Mouse (Mus musculus) ES-Bruce4 (cell line): Measurements from ENCODE around the gene Pgrmc1. TPM values are rescaled to one million over a fixed set of nuclear protein-coding genes. Genes with fewer than 3 reads are reported as not detected.
A peak's percentile ranks its signal among the peaks of the same experiment; 100 is the strongest.

Experiments used
- H3K27ac ChIP-seq: 2 replicates; pipeline ENCODE4 v1.5.1; 2012; ENCODE audit warnings: low read length, inconsistent platforms; ENCODE audit not compliant: insufficient read depth
- H3K27me3 ChIP-seq: 2 replicates; pipeline ENCODE4 v1.6.1; 2012; ENCODE audit warnings: mild to moderate bottlenecking, low read length, inconsistent platforms; ENCODE audit not compliant: control insufficient read depth, poor library complexity, insufficient read depth, severe bottlenecking
- H3K36me3 ChIP-seq: 2 replicates; pipeline ENCODE4 v1.6.1; 2012; ENCODE audit warnings: inconsistent platforms, mild to moderate bottlenecking, low read length, moderate library complexity; ENCODE audit not compliant: control insufficient read depth, poor library complexity, insufficient read depth, severe bottlenecking
- H3K4me1 ChIP-seq: one replicate; pipeline ENCODE4 v1.8.1; 2011; ENCODE audit warnings: low read length; ENCODE audit not compliant: control insufficient read depth, insufficient read depth
- H3K4me3 ChIP-seq: 2 replicates; pipeline ENCODE4 v1.5.1; 2011; ENCODE audit warnings: low read depth, mild to moderate bottlenecking, low read length
- H3K9ac ChIP-seq: 2 replicates; pipeline ENCODE4 v1.6.1; 2012; ENCODE audit warnings: low read depth, mild to moderate bottlenecking, inconsistent platforms; ENCODE audit not compliant: poor library complexity, severe bottlenecking
- H3K9me3 ChIP-seq: replicated peaks from 2 replicates; pipeline ENCODE4 v1.6.1; 2012; ENCODE audit warnings: mild to moderate bottlenecking, low read length, inconsistent platforms; ENCODE audit not compliant: control insufficient read depth, poor library complexity, insufficient read depth, severe bottlenecking
- CTCF ChIP-seq: IDR thresholded peaks from one replicate; pipeline ENCODE4 v1.8.1; 2011; ENCODE audit warnings: low read depth, low read length
- EP300 ChIP-seq: IDR thresholded peaks from 2 replicates; pipeline ENCODE4 v1.6.1; 2011; ENCODE audit warnings: low read depth, low read length; ENCODE audit not compliant: insufficient read depth
- POLR2A ChIP-seq: IDR thresholded peaks from one replicate; pipeline ENCODE4 v1.8.1; 2011; ENCODE audit warnings: low read length; ENCODE audit not compliant: insufficient read depth
- polyA plus RNA-seq: library from polyadenylated mRNA; stranded (reverse); fragments of >200 nt; gene quantifications from 2 replicates; pipeline ENCODE4 v1.2.4, GENCODE M21; 2011; ENCODE audit warnings: low read depth; ENCODE audit not compliant: missing spikeins, insufficient read depth, insufficient read length

Pgrmc1 gene
- polyA plus RNA-seq, 1 experiment, result 64.9 TPM

DNA sequence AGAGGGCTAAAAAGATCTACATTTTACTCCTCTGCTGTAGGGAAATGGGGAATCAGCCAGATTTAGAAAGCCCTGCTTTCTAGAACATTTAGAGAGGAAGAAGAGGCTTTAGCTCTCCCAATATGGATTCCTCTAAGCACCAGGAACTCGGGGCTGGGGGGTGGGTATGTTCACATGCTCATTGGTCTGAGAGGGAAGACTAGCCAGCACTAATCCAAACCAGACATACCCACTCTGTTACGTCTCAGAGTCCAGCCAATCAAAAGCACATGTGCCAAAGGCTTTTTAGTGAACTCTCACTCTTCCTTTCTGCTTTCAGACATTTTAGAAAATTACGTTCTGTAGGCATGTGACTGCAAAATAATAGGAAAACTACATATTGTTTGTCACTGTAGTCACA, 1.6 kb downstream of the Pgrmc1 start:
- no peak overlapping the region for H3K4me3 ChIP-seq
- H3K9ac ChIP-seq, result peak overlapping the region; percentile 66
- peaks cover 2% of the 10 kb centered on the region for H3K36me3 ChIP-seq
- no peaks in the 10 kb centered on the region for H3K27me3 ChIP-seq
- no peaks in the 10 kb centered on the region for H3K4me1 ChIP-seq
- no peaks in the 10 kb centered on the region for H3K9me3 ChIP-seq
- TF ChIP-seq POLR2A, result no peak
- TF ChIP-seq EP300, result no peak
- no peak for TF ChIP-seq CTCF
- H3K27ac ChIP-seq, result no peak overlapping the region

DNA sequence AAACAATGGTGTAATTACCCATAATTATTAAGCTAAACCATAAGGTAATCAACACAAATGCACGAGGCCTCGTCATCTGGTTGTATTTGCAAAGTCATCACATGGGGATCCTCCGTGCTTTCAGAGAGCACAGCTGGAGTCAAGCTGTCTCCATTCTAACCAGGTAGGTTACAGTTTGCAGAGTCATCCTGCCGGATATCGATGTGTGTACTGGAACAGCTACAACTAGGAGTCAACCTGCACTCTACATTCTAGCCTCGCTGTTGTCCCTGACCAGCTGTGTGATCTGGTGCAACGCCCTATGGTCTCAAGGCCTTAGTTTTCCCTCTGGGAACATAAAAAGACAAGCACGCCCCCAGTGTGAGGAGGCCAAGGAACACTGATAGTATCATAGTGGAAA, 2.1 kb downstream of the Pgrmc1 start:
- no peak overlapping the region for H3K27ac ChIP-seq
- no peaks in the 10 kb centered on the region for H3K4me1 ChIP-seq
- no peaks in the 10 kb centered on the region for H3K9me3 ChIP-seq
- H3K9ac ChIP-seq, result no peak overlapping the region
- no peak overlapping the region; the same call in 1 of the 2 replicates for H3K4me3 ChIP-seq
- H3K36me3 ChIP-seq, result peaks cover 4% of the 10 kb centered on the region
- no peak for TF ChIP-seq CTCF
- no peak for TF ChIP-seq EP300
- no peak for TF ChIP-seq POLR2A
- no peaks in the 10 kb centered on the region for H3K27me3 ChIP-seq

DNA sequence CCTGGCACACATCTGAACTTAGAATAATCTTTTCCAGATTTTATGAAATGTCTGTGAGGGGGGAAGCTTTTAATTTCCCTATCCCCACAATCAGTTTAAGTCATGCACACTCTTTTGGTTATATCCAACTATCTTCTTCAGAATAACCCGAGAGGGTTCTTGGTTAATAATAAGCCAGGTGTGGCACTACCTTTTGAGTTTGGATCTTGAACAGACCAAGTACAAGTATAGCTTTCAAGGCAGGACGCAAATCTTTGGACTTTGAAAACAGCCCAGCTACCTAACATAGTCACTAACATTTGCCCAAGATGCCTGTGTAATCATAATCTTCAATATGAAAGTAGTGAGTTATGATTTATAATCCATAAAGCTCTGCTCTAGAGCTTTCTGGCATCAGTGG, 4.9 kb downstream of the Pgrmc1 start:
- Histone ChIP-seq H3K9ac (no peak overlapping the region), H3K4me3 (no peak overlapping the region), H3K9me3 (no peaks in the 10 kb centered on the region), H3K27me3 (no peaks in the 10 kb centered on the region), H3K4me1 (no peaks in the 10 kb centered on the region), H3K27ac (no peak overlapping the region), H3K36me3 (peaks cover 4% of the 10 kb centered on the region)
- TF ChIP-seq CTCF (no peak), EP300 (no peak), POLR2A (no peak)

DNA sequence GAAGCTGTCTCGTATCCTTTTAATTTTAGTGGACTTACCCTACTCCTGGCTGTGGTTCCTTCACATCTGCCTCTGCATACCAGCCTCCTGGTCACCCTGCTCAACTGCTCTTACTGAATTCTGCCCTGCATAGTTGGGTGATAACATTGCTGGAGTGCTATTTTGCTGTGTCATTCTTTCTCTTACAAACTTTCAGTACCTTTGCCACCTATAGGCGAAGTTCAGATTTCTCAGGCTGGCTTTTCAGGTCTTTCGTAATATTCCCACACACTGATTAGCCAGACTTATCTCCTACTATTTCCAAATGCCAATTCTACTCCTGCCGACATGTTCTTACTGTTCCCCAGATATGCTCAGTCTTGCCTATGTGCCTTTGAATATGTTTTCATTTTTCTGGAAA, 6.0 kb downstream of the Pgrmc1 start:
- no peaks in the 10 kb centered on the region for H3K4me1 ChIP-seq
- H3K9me3 ChIP-seq, result no peaks in the 10 kb centered on the region
- no peak overlapping the region for H3K9ac ChIP-seq
- no peak overlapping the region for H3K27ac ChIP-seq
- no peak for TF ChIP-seq POLR2A
- no peak for TF ChIP-seq CTCF
- TF ChIP-seq EP300, result no peak
- peaks cover 4% of the 10 kb centered on the region for H3K36me3 ChIP-seq
- no peak overlapping the region for H3K4me3 ChIP-seq
- H3K27me3 ChIP-seq, result no peaks in the 10 kb centered on the region

DNA sequence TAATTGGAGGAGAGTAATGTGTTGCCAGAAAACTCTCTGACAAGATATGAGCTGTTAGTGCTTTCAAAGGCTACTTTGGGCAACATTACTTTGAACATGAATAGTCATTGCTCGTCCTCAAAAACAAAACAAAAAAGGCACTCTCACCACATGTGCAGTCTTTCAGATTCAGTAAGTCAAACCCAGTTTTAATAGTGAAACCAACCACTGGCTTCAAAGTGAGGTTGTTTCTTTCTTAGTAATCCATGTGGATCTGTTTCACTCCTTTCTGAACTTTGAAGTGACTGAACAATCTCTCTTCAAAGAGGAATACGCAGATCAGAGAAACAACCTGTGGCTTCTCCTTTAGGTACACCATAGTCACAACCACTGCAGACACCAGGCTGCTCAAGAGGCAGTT, 11.1 kb downstream of the Pgrmc1 start:
- TF ChIP-seq CTCF, result no peak
- no peak for TF ChIP-seq POLR2A
- TF ChIP-seq EP300, result no peak
- no peaks in the 10 kb centered on the region for H3K4me1 ChIP-seq

DNA sequence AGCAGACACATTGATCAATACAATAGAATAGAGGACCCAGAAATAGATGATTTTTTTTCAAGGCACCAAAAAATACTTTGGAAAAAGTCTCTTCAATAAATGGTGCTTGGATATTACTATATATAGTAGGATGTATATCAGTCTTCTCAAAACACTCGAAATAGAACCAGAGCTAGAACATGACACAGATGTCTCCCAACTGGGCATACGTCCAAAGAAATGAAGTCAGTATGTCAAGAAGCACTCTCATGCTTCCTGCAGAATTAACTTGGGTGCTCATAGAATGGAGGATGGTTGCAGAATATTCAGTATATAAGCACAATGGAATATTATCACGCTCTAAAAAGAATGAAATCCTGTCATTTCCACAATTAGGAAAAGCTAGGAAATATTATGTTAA, 30.1 kb downstream of the Pgrmc1 start:
- H3K9me3 ChIP-seq, result no peaks in the 10 kb centered on the region

More for the DNA sequence above, 11.1 kb downstream of the Pgrmc1 start:
- H3K4me3 ChIP-seq, result no peak overlapping the region
- no peak overlapping the region for H3K27ac ChIP-seq
- no peaks in the 10 kb centered on the region for H3K27me3 ChIP-seq
- H3K9ac ChIP-seq, result no peak overlapping the region
- H3K9me3 ChIP-seq, result no peaks in the 10 kb centered on the region
- peaks cover 2% of the 10 kb centered on the region for H3K36me3 ChIP-seq

More for the DNA sequence above, 30.1 kb downstream of the Pgrmc1 start:
- Histone ChIP-seq H3K27ac (no peak overlapping the region), H3K4me3 (no peak overlapping the region), H3K27me3 (no peaks in the 10 kb centered on the region), H3K4me1 (no peaks in the 10 kb centered on the region), H3K9ac (no peak overlapping the region), H3K36me3 (no peaks in the 10 kb centered on the region)
- TF ChIP-seq POLR2A, result no peak
- no peak for TF ChIP-seq CTCF
- no peak for TF ChIP-seq EP300
